Mouse (Mus musculus): ENCODE results near the gene Rxrg.

GRCm38 (mm10) chr1:167549324-167549723 is 48.9 kb upstream of the Rxrg start:
- no peak for TF ChIP-seq EP300 (IDR thresholded peaks at IDR 0.05; ENCODE audit: low read depth)
- TF ChIP-seq CTCF (IDR thresholded peaks at IDR 0.05; ENCODE audit: low read depth): no peak

Measured in heart, postnatal 0 days (tissue).